Mouse (Mus musculus) heart, embryonic 16.5 days (tissue): ENCODE data around the gene Phactr1. TPM values are rescaled to one million over a fixed set of nuclear protein-coding genes. Genes with fewer than 3 reads are reported as not detected.
"Not testable (repeated sequence)": the region's sequence is repeated elsewhere in the genome, so short reads cannot be mapped to it uniquely, and the experiment has no call there.

ENCODE experiments used
- ATAC-seq: fragments of 200-750 bp; cut with Nextera tagmentation; replicated peaks from 2 replicates; pipeline ENCODE4 v1.8.0; 2017; ENCODE audit warnings: moderate number of reproducible peaks; ENCODE audit not compliant: insufficient read depth, low FRiP score; ENCODE audit errors: extremely low read depth
- H3K27ac ChIP-seq: fragments of 300-500 bp; sonication (generic); 2 replicates; pipeline ENCODE4 v1.5.1; 2014; ENCODE audit warnings: mild to moderate bottlenecking, low read length, control low read depth, moderate library complexity
- H3K27me3 ChIP-seq: fragments of 300-500 bp; sonication (generic); 2 replicates; pipeline ENCODE4 v1.6.1; 2014; ENCODE audit warnings: low read length, mixed read lengths; ENCODE audit not compliant: control insufficient read depth, insufficient read depth
- H3K36me3 ChIP-seq: fragments of 300-500 bp; sonication (generic); 2 replicates; pipeline ENCODE4 v1.6.1; 2014; ENCODE audit not compliant: control insufficient read depth, insufficient read depth
- H3K4me1 ChIP-seq: fragments of 300-500 bp; sonication (generic); 2 replicates; pipeline ENCODE4 v1.6.1; 2014; ENCODE audit warnings: low read length, mixed read lengths; ENCODE audit not compliant: control insufficient read depth, insufficient read depth
- H3K4me2 ChIP-seq: fragments of 300-500 bp; sonication (generic); 2 replicates; pipeline ENCODE4 v1.6.1; 2014; ENCODE audit warnings: low read depth, mild to moderate bottlenecking, control low read depth, low read length
- H3K4me3 ChIP-seq: fragments of 300-500 bp; sonication (generic); 2 replicates; pipeline ENCODE4 v1.5.1; 2014; ENCODE audit warnings: mild to moderate bottlenecking, control low read depth, low read length
- H3K9ac ChIP-seq: fragments of 300-500 bp; sonication (generic); 2 replicates; pipeline ENCODE4 v1.6.1; 2014; ENCODE audit warnings: low read length, control low read depth
- H3K9me3 ChIP-seq: fragments of 300-500 bp; sonication (generic); replicated peaks from 2 replicates; pipeline ENCODE4 v1.6.1; 2016; ENCODE audit warnings: low read length; ENCODE audit not compliant: control insufficient read depth
- WGBS: fragments of 180-500 bp; shearing (Covaris S2); extraction: QIAGEN DNeasy Blood & Tissue Kit; methylation state at CpG from one replicate; pipeline ENCODE4 v1.1.7; 2014; 5-methylcytosine and 5-hydroxymethylcytosine counted together
- polyA plus RNA-seq: library from polyadenylated mRNA; unstranded; fragments of >200 nt; fragmentation: Nextera tagmentation; extraction: Ambion mirVana; gene quantifications from 2 replicates; pipeline ENCODE4 v1.2.1, GENCODE M21; 2015

The Phactr1 gene
- polyA plus RNA-seq, 1 experiment from 2014 or later, result 4.6 TPM

DNA sequence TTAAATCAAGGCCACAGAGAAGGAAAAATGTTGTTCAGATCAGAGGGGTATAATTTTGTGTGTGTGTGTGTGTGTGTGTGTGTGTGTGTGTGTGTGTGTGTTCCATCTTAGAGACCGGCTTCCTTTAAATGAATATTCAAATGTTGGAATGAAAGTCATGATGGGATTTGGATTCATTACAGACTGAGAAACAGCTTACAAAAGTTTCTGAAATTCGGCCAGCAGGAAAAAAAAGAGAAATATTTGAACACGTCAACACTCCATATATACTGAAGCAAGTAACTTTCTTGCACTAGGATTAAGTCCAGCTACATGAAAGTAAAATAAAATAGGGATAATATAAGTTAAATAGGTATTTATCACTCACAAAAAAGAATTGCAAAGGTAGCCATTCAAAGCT is 259.8 kb downstream of the Phactr1 start:
- no peak overlapping the region for H3K27ac ChIP-seq
- no peak overlapping the region for H3K4me3 ChIP-seq
- 65% methylated on average over 3 of the region's 3 CpGs for WGBS
- H3K4me2 ChIP-seq, result no peak overlapping the region
- H3K36me3 ChIP-seq, result no peaks in the 10 kb centered on the region
- H3K27me3 ChIP-seq, result no peaks in the 10 kb centered on the region
- no peaks in the 10 kb centered on the region for H3K9me3 ChIP-seq
- no peak overlapping the region for H3K9ac ChIP-seq
- peaks cover 4% of the 10 kb centered on the region; the same call in 1 of the 2 replicates for H3K4me1 ChIP-seq
- ATAC-seq, result no peak

DNA sequence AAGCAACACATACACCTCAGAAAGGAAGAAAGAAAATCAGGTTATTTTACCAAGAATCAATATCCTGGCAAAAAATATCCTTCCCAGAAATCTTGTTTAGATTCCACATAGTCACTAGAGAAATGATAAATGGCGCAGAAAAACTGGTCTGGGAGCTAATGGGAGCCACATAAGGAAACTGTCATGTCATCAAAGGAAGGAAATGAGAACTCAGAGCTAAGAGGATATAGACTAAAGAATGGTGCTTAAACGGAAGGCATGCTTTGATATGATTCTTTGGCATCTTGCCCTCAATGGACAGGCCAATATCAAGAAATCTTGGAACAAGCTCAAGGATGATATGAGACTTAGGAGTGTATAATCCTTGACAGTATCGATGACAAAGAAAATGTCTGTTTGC is 263.7 kb downstream of the Phactr1 start:
- ATAC-seq, result no peak

DNA sequence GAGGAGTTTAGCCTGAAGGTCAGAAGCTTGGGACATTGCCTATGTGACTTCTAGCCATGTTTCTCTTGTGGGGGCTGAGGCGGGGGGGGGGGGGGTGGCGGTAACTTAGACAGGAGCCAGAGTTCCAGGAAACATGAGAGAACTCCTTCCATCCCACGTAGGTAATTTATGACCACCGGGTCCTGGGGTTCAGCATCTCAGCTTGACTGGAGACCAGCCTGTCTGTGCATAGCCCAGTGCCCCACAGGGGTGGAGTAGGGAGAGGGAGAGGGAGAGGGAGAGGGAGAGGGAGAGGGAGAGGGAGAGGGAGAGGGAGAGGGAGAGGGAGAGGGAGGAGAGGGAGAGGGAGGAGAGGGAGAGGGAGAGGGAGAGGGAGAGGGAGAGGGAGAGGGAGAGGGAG is 264.8 kb downstream of the Phactr1 start:
- not testable (repeated sequence) for H3K4me2 ChIP-seq, H3K9ac ChIP-seq, H3K27me3 ChIP-seq, H3K4me3 ChIP-seq, ATAC-seq, H3K4me1 ChIP-seq, H3K27ac ChIP-seq, H3K36me3 ChIP-seq, H3K9me3 ChIP-seq
- 40% methylated on average over 4 of the region's 4 CpGs for WGBS

More for the DNA sequence above, 263.7 kb downstream of the Phactr1 start:
- no peaks in the 10 kb centered on the region for H3K27me3 ChIP-seq
- H3K9me3 ChIP-seq, result no peaks in the 10 kb centered on the region
- H3K27ac ChIP-seq, result no peak overlapping the region
- no peak overlapping the region for H3K4me3 ChIP-seq
- no peak overlapping the region for H3K4me2 ChIP-seq
- H3K9ac ChIP-seq, result no peak overlapping the region
- H3K36me3 ChIP-seq, result no peaks in the 10 kb centered on the region
- H3K4me1 ChIP-seq, result peaks cover 4% of the 10 kb centered on the region; the same call in 1 of the 2 replicates
- WGBS, result 41% methylated on average over 3 of the region's 3 CpGs

DNA sequence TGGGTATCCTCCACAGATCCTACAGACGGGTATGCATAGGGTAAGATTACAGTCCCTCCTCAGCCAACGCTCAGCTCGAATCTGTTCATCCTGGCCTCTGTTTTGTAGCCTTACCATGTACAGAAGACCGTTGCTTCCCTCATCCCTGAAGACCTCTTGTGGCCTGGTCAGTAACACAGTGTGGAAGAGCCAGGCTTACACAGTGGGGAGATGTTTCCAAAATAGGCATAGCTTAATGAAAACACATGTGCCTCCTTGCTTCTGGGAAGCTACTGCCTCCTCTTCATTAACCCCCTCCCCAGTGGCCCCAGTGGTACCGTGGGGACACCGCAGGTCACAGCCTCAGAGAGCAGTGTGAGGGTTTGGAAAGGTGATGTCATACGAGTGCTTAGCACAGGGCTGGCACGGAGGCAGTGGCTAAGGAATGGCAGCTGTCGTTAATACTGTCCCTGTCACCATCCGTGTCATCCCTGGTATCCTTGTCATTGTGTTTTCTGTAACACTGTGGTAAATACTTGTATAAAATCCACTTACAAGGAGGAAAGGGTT is 268.4 kb downstream of the Phactr1 start:
- Histone ChIP-seq H3K4me1 (peaks cover 4% of the 10 kb centered on the region; the same call in 1 of the 2 replicates), H3K27ac (no peak overlapping the region), H3K27me3 (no peaks in the 10 kb centered on the region), H3K9me3 (no peaks in the 10 kb centered on the region), H3K9ac (no peak overlapping the region), H3K4me3 (no peak overlapping the region), H3K4me2 (no peak overlapping the region), H3K36me3 (no peaks in the 10 kb centered on the region)
- 75% methylated on average over 10 of the region's 10 CpGs for WGBS
- ATAC-seq, result no peak

- Histone ChIP-seq H3K9ac (no peak overlapping the region), H3K4me2 (no peak overlapping the region), H3K4me3 (no peak overlapping the region), H3K9me3 (no peaks in the 10 kb centered on the region), H3K27ac (no peak overlapping the region), H3K36me3 (no peaks in the 10 kb centered on the region), H3K4me1 (peaks cover under 1% of the 10 kb centered on the region; the same call in 1 of the 2 replicates), H3K27me3 (no peaks in the 10 kb centered on the region)
- no peak for ATAC-seq
- WGBS, result 84% methylated on average over 5 of the region's 5 CpGs
Measured at GRCm38 (mm10) chr13:42949336-42949735, 268.9 kb downstream of the Phactr1 start.

DNA sequence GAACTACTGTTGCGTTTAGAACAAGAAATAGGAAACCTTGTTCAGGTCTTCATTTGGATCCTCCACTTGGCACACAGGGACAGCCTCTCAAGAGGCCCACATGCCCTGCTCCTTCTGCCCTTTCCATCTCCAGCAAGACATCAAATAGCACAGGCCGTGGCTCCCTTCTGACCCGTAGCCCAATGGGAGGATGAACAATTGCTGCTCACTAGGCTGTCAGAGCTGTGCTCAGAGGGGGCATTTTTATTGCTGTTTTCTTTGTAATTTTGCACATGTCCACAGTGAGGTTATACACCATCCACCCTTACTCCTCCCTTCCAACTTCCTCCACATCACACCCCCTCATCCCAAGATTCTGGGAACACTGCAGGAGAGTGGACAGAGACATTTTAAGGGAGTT is 269.6 kb downstream of the Phactr1 start:
- H3K27me3 ChIP-seq, result no peaks in the 10 kb centered on the region
- WGBS, result 92% methylated on average over 3 of the region's 3 CpGs
- H3K4me2 ChIP-seq, result no peak overlapping the region
- H3K36me3 ChIP-seq, result no peaks in the 10 kb centered on the region
- H3K9me3 ChIP-seq, result no peaks in the 10 kb centered on the region
- H3K9ac ChIP-seq, result no peak overlapping the region
- no peak for ATAC-seq
- no peak overlapping the region for H3K4me3 ChIP-seq
- H3K4me1 ChIP-seq, result no peaks in the 10 kb centered on the region
- H3K27ac ChIP-seq, result no peak overlapping the region

DNA sequence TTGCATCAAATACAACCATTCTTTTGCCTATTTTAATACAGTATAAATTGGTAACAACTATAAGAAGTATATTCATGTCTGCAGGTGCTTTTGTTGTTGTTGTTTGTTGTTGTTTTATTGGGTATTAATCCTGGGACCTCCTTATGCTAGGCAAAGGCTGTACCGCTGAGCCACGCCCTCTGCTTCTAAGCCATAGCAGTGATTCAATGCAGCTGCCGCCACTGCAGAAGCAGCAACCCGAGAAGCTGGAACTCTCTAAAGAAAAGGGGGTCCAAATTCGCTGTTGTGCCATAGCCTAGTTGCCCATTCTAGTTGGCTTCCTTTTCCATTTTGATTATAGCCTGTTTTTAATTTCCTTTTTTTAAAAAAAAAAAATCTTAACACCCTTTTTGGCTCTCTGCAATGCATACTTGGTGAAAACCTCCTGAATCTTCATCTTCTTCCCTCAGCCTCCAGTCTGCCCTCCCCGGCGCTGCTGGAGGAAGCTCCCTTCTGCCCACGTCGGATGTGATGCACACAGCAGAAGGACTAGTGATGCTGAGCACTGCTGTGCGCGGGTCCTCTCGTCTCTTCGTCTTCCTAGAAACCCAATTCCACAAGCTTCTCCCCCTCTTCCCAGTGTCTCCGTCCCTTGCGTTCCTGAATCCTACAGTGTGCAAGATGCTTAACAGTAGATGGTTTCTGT is 271.8 kb downstream of the Phactr1 start:
- no peaks in the 10 kb centered on the region for H3K36me3 ChIP-seq
- H3K9ac ChIP-seq, result no peak overlapping the region
- H3K4me1 ChIP-seq, result no peaks in the 10 kb centered on the region
- no peak overlapping the region for H3K4me2 ChIP-seq
- no peaks in the 10 kb centered on the region for H3K27me3 ChIP-seq
- WGBS, result 74% methylated on average over 15 of the region's 15 CpGs
- H3K4me3 ChIP-seq, result no peak overlapping the region
- no peak overlapping the region for H3K27ac ChIP-seq
- H3K9me3 ChIP-seq, result no peaks in the 10 kb centered on the region
- no peak for ATAC-seq

DNA sequence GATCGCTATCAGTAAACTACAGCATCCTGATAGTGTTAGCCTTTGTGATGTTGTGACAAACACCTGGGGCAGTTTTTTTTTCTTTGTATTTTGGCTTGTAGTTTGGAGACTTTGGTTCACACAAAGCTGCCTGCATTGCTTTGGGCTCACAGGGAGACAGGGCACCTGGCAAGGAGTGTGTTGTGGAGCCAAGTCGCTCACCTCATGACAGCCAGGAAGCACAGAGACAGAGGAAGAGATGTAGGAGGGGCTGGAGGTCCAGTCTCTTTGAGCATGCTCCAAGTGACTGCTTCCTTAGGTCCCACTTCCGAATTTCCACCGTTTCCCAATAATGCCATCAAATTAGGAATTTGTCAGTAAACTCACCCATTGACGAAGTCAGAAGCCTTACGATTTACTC is 272.6 kb downstream of the Phactr1 start:
- H3K27me3 ChIP-seq, result no peaks in the 10 kb centered on the region
- no peak overlapping the region for H3K4me3 ChIP-seq
- H3K4me2 ChIP-seq, result no peak overlapping the region
- 93% methylated on average over 6 of the region's 6 CpGs for WGBS
- H3K9me3 ChIP-seq, result no peaks in the 10 kb centered on the region
- no peak overlapping the region for H3K9ac ChIP-seq
- no peaks in the 10 kb centered on the region for H3K4me1 ChIP-seq
- ATAC-seq, result no peak
- no peaks in the 10 kb centered on the region for H3K36me3 ChIP-seq
- no peak overlapping the region for H3K27ac ChIP-seq

- no peak overlapping the region for H3K9ac ChIP-seq
- ATAC-seq, result no peak
Measured at GRCm38 (mm10) chr13:42954116-42954515, 273.7 kb downstream of the Phactr1 start.

More at GRCm38 (mm10) chr13:42954116-42954515, 273.7 kb downstream of the Phactr1 start:
- Histone ChIP-seq H3K4me2 (no peak overlapping the region), H3K27me3 (no peaks in the 10 kb centered on the region), H3K36me3 (no peaks in the 10 kb centered on the region), H3K27ac (no peak overlapping the region), H3K9me3 (no peaks in the 10 kb centered on the region), H3K4me3 (no peak overlapping the region), H3K4me1 (no peaks in the 10 kb centered on the region)
- 61% methylated on average over 5 of the region's 5 CpGs for WGBS
